Mouse (Mus musculus) hindbrain, embryonic 16.5 days (tissue): ENCODE data around the gene Sbk2. TPM values are rescaled to one million over a fixed set of nuclear protein-coding genes. Genes with fewer than 3 reads are reported as not detected.
A peak's percentile ranks its signal among the peaks of the same experiment; 100 is the strongest.

Source experiments
- ATAC-seq: fragments of 200-750 bp; cut with Nextera tagmentation; 2 replicates; pipeline ENCODE4 v1.8.0; 2017; ENCODE audit warnings: moderate TSS enrichment, moderate library complexity
- H3K27ac ChIP-seq: fragments of 300-500 bp; sonication (generic); 2 replicates; pipeline ENCODE4 v1.5.1; 2014; ENCODE audit warnings: low read depth, mild to moderate bottlenecking, control low read depth, low read length, moderate library complexity
- H3K27me3 ChIP-seq: fragments of 300-500 bp; sonication (generic); replicated peaks from 2 replicates; pipeline ENCODE4 v1.6.1; 2014; ENCODE audit warnings: low read length; ENCODE audit not compliant: control insufficient read depth, insufficient read depth
- H3K36me3 ChIP-seq: fragments of 300-500 bp; sonication (generic); 2 replicates; pipeline ENCODE4 v1.6.1; 2014; ENCODE audit warnings: mild to moderate bottlenecking, low read length, moderate library complexity, mixed read lengths; ENCODE audit not compliant: control insufficient read depth, insufficient read depth
- H3K4me1 ChIP-seq: fragments of 300-500 bp; sonication (generic); 2 replicates; pipeline ENCODE4 v1.6.1; 2014; ENCODE audit warnings: low read depth, low read length; ENCODE audit not compliant: control insufficient read depth, insufficient read depth
- H3K4me2 ChIP-seq: fragments of 300-500 bp; sonication (generic); 2 replicates; pipeline ENCODE4 v1.6.1; 2014; ENCODE audit warnings: mild to moderate bottlenecking, low read length, control low read depth, moderate library complexity
- H3K4me3 ChIP-seq: fragments of 300-500 bp; sonication (generic); 2 replicates; pipeline ENCODE4 v1.5.1; 2014; ENCODE audit warnings: mild to moderate bottlenecking, low read length, control low read depth, moderate library complexity
- H3K9ac ChIP-seq: fragments of 300-500 bp; sonication (generic); 2 replicates; pipeline ENCODE4 v1.6.1; 2014; ENCODE audit warnings: low read depth, mild to moderate bottlenecking, control low read depth, low read length, moderate library complexity
- H3K9me3 ChIP-seq: fragments of 300-500 bp; sonication (generic); 2 replicates; pipeline ENCODE4 v1.6.1; 2014; ENCODE audit warnings: mild to moderate bottlenecking, low read length, moderate library complexity; ENCODE audit not compliant: control insufficient read depth
- WGBS: fragments of 180-500 bp; shearing (Covaris S2); extraction: QIAGEN DNeasy Blood & Tissue Kit; methylation state at CpG from one replicate; pipeline ENCODE4 v1.1.7; 2014; 5-methylcytosine and 5-hydroxymethylcytosine counted together
- polyA plus RNA-seq: library from polyadenylated mRNA; unstranded; fragments of >200 nt; fragmentation: Nextera tagmentation; extraction: Ambion mirVana; gene quantifications from 2 replicates; pipeline ENCODE4 v1.2.1, GENCODE M21; 2015

Gene Sbk2
- polyA plus RNA-seq, 1 experiment from 2014 or later = not detected

GRCm38 (mm10) chr7:4924891-4925301 lies 39.3 kb downstream of the Sbk2 start:
- Histone ChIP-seq H3K4me1 (peaks cover 38% of the 10 kb centered on the region), H3K4me3 (no peak overlapping the region), H3K9ac (no peak overlapping the region), H3K27ac (peak overlapping the region; percentile 94), H3K9me3 (no peaks in the 10 kb centered on the region), H3K27me3 (no peaks in the 10 kb centered on the region), H3K36me3 (peaks cover 11% of the 10 kb centered on the region), H3K4me2 (peak overlapping the region; percentile 85)
- 3% methylated on average over 3 of the region's 4 CpGs for WGBS
- no peak for ATAC-seq

- peaks cover 38% of the 10 kb centered on the region for H3K4me1 ChIP-seq
- peak overlapping the region; percentile 42 for H3K4me3 ChIP-seq
Measured at GRCm38 (mm10) chr7:4924483-4924882, 39.7 kb downstream of the Sbk2 start.

GRCm38 (mm10) chr7:4923586-4924364 lies 40.4 kb downstream of the Sbk2 start:
- H3K27me3 ChIP-seq = no peaks in the 10 kb centered on the region
- WGBS = 4% methylated on average over 37 of the region's 37 CpGs
- peak overlapping the region; percentile 76 for H3K9ac ChIP-seq
- H3K9me3 ChIP-seq = no peaks in the 10 kb centered on the region
- H3K4me1 ChIP-seq = peaks cover 38% of the 10 kb centered on the region
- H3K4me2 ChIP-seq = peak overlapping the region; percentile 85
- ATAC-seq = peak; percentile 10
- peaks cover 21% of the 10 kb centered on the region for H3K36me3 ChIP-seq
- H3K27ac ChIP-seq = peak overlapping the region; percentile 94
- peak overlapping the region; percentile 42 for H3K4me3 ChIP-seq

More at GRCm38 (mm10) chr7:4924483-4924882, 39.7 kb downstream of the Sbk2 start:
- no peaks in the 10 kb centered on the region for H3K9me3 ChIP-seq
- no peaks in the 10 kb centered on the region for H3K27me3 ChIP-seq
- peak overlapping the region; percentile 85 for H3K4me2 ChIP-seq
- H3K9ac ChIP-seq = peak overlapping the region; percentile 76
- no peak for ATAC-seq
- peaks cover 15% of the 10 kb centered on the region for H3K36me3 ChIP-seq
- peak overlapping the region; percentile 94 for H3K27ac ChIP-seq
- 4% methylated on average over 4 of the region's 4 CpGs for WGBS

- Histone ChIP-seq H3K4me2 (peak overlapping the region; percentile 85), H3K4me1 (peaks cover 38% of the 10 kb centered on the region), H3K27ac (peak overlapping the region; percentile 94), H3K36me3 (peaks cover 24% of the 10 kb centered on the region), H3K4me3 (peak overlapping the region; percentile 42), H3K27me3 (no peaks in the 10 kb centered on the region), H3K9ac (peak overlapping the region; percentile 76), H3K9me3 (no peaks in the 10 kb centered on the region)
- ATAC-seq = peak; percentile 59
- under 1% methylated on average over 14 of the region's 14 CpGs for WGBS
Measured at GRCm38 (mm10) chr7:4922931-4923565, 41.2 kb downstream of the Sbk2 start.

- H3K4me2 ChIP-seq = peak overlapping the region; percentile 85
- ATAC-seq = peak; percentile 81
- no peaks in the 10 kb centered on the region for H3K27me3 ChIP-seq
- H3K9ac ChIP-seq = peak overlapping the region; percentile 64
- H3K27ac ChIP-seq = peak overlapping the region; percentile 94
- peaks cover 24% of the 10 kb centered on the region for H3K36me3 ChIP-seq
- WGBS = under 1% methylated on average over 12 of the region's 14 CpGs
- peaks cover 38% of the 10 kb centered on the region for H3K4me1 ChIP-seq
- no peaks in the 10 kb centered on the region for H3K9me3 ChIP-seq
- H3K4me3 ChIP-seq = peak overlapping the region; percentile 42
Measured at GRCm38 (mm10) chr7:4922508-4922907, 41.7 kb downstream of the Sbk2 start.

GRCm38 (mm10) chr7:4921824-4922482 lies 42.3 kb downstream of the Sbk2 start, which contains the start of gene Nat14:
TSS of gene Nat14 (plus strand) at chr7:4922028.
- peaks cover 42% of the 10 kb centered on the region for H3K4me1 ChIP-seq
- H3K27ac ChIP-seq = peak within 1 kb of the TSS; percentile 94
- H3K4me3 ChIP-seq = peak within 1 kb of the TSS; percentile 42
- H3K36me3 ChIP-seq = peaks cover 24% of the 10 kb centered on the region
- 25% methylated on average over 8 of the region's 8 CpGs for WGBS
- no peaks in the 10 kb centered on the region for H3K9me3 ChIP-seq
- no peaks in the 10 kb centered on the region for H3K27me3 ChIP-seq
- H3K4me2 ChIP-seq = peak within 1 kb of the TSS; percentile 85
- peak within 1 kb of the TSS; percentile 64 for H3K9ac ChIP-seq
- no peak; the same call in 1 of the 2 replicates for ATAC-seq

DNA sequence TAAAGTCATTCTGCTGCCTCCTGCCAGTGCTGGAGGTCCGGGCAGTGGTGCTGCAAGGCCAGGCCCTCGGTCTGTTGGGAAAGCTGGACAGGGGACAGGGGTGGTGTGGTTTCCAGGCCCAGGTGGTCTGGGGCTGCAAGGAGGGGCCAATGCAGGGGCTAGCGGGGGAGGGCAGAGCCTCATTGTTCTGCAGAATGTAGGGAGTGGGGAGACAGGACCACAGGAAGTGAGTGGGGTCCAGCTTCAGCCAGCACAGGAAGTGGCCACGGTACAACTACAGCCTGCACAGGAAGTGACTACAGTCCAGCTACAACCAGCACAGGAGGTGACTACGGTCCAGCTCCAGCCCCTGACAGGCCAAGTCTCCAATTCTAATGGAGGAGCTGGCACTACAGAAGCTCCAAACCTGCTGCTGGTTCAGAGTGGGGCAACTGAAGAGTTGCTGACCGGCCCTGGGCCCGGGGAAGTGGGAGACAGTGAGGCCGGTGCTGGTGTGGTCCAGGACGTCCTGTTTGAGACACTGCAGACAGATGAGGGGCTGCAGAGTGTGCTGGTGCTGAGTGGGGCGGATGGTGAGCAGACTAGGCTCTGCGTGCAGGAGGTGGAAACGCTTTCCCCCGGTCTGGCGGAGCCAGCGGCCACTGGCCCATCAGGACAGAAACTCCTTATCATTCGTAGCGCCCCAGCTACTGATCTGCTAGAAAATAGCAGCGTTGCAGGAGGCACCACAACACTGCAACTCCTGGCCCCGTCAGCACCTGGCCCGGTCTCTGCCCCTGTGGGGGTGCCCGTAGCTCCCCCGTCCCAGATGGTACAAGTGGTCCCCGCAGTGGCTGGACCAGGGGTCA lies 43.0 kb downstream of the Sbk2 start:
- Histone ChIP-seq H3K36me3 (peaks cover 24% of the 10 kb centered on the region), H3K9me3 (no peaks in the 10 kb centered on the region), H3K27ac (peak overlapping the region; percentile 94), H3K27me3 (no peaks in the 10 kb centered on the region), H3K4me3 (no peak overlapping the region), H3K9ac (peak overlapping the region; percentile 41), H3K4me1 (peaks cover 49% of the 10 kb centered on the region), H3K4me2 (peak overlapping the region; percentile 85)
- ATAC-seq = no peak
- 59% methylated on average over 22 of the region's 23 CpGs for WGBS

DNA sequence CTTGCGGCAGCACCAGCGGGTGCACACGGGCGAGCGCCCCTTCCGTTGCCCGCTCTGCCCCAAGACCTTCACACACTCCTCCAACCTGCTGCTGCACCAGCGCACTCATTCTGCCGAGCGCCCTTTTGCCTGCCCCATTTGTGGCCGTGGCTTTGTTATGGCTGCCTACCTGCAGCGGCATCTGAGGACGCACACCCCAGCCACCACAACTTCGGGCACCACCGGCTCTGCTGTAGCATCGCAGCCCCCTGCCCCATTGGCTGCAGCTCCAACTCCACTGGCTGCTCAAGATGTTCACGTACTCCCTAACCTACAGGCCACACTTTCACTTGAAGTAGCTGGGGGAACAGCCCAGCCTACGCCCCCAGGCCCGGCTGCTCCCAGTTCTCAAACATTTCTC lies 43.7 kb downstream of the Sbk2 start:
- H3K4me3 ChIP-seq = no peak overlapping the region
- peaks cover 24% of the 10 kb centered on the region for H3K36me3 ChIP-seq
- no peak for ATAC-seq
- peak overlapping the region; percentile 41; the same call in 1 of the 2 replicates for H3K9ac ChIP-seq
- no peaks in the 10 kb centered on the region for H3K9me3 ChIP-seq
- H3K4me1 ChIP-seq = peaks cover 48% of the 10 kb centered on the region
- no peak overlapping the region for H3K4me2 ChIP-seq
- peak overlapping the region; percentile 94; the same call in 1 of the 2 replicates for H3K27ac ChIP-seq
- 93% methylated on average over 19 of the region's 19 CpGs for WGBS
- no peaks in the 10 kb centered on the region for H3K27me3 ChIP-seq
